Mouse (Mus musculus) layer of hippocampus, postnatal 25 days (tissue): ENCODE results near the gene Gna13. TPM values are rescaled to one million over a fixed set of nuclear protein-coding genes. Genes with fewer than 3 reads are reported as not detected.

Experiments used
- DNase-seq, 2 experiments: peaks; one replicate each; pipeline ENCODE4 v3.0.0; 2022; ENCODE audit warnings: mixed read lengths in 2 of 2, low spot score in 1 of 2; ENCODE audit errors: extremely low spot score in 1 of 2
- total RNA-seq, 2 experiments: library from RNA; stranded (reverse); gene quantifications; 2 replicates each; pipeline ENCODE4 v1.2.3; 2021

The Gna13 gene
- total RNA-seq, 2 experiments from 2014 or later = 50.7 to 52.8 TPM

DNA sequence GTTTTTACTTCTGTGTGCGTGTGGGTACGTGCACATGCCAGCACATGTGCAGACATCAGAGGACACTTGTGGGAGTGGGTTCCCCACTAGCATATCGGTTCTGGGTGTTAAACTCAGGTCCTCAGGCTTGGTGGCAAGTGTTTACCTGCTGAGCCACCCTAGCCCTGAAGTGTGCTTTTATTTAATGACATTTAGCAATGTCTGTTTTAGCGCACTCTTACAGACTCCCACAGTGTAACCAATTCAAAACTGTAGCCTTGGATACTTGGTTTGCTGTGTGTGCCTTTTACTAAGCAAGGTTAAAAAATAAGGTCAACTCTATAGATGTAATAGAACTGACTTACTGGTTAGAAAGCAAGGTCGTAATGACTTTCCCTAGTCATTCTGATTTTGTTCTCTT, 3.2 kb downstream of the Gna13 start:
- DNase-seq = no peak

- no peak for DNase-seq
Observed at GRCm38 (mm10) chr11:109366802-109367579, 4.4 kb downstream of the Gna13 start.

DNA sequence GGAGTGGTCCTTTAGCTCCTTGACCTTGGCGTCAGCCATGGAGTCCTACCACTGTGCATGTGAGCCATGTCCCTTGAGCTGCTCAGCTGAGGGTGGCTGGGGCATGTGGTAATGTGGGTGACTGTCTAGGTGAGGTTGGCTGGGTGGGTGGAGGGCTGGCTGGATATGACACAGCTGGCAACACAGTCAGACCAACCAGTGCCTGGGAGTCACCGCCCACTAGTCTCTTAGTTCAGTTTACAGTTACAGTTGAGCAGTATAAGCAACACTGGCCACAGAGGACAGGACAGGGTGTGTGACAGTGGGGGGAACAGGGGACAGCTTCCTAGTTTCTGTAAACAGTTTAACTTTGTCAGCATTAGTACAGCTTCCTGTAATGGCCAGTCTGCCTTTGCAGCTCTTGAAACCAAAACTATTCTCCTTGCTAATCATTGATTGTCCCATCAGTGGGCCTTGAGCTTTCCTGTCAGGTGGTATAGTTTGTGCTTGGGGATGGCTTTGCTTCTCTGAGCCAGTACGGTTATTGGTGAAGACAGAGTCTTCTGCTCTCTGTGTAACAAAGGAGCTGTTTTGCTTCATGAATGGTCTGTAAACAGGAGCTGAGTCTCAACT, 6.5 kb downstream of the Gna13 start:
- DNase-seq = no peak

- no peak for DNase-seq
Observed at GRCm38 (mm10) chr11:109375412-109375811, 12.8 kb downstream of the Gna13 start.

DNA sequence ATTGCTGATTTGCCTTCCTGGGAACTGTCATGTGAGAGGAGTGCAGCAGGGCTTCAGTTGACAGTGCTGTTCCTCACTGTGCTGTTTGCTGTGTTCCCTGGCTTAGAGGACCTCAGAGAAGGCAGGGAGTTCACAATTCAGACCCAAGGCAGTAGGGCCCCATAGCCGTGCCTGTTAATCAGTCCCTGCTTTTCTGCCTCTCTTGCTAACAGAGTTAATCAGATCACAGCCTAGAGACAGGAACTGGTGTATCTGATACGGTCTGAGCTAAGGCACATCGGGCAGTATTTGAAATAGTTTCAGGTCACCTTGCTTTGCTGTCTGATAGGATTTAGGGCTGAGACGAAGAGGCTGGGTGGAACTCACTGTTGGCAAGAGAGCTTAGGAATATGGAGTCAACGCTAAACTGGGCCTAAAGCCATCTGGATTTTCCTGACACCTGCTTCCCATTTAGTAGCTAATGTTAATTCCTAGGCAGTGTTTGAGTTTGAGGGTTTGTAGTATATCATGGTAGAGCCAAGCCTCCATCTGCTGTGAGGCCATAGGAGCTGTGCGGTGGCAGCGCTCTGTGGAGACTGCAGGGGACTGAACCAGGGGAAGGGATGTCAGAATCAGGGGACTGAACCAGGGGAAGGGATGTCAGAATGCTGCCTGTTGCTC, 14.0 kb downstream of the Gna13 start:
- no peak for DNase-seq

GRCm38 (mm10) chr11:109377477-109377876, 14.8 kb downstream of the Gna13 start:
- no peak for DNase-seq

DNA sequence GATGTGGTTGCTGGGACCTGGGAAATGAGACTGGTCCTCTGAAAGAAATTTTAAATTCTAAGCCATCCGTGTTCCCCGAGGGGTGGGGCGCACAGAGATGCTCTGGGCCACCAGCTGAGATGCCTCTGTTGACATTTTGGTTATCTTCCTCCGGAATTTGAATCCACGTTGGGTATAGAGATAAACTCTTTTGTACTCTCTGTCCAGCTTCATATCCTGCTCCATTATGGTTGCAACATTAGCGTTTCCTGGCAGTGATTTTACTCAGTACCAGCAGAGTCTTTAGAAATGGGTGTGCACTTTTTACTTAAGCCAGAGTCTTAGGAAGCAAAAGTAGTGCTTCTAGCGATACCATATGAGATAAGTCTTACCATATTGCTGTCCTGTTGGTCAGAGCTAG, 15.4 kb downstream of the Gna13 start:
- DNase-seq = no peak

DNA sequence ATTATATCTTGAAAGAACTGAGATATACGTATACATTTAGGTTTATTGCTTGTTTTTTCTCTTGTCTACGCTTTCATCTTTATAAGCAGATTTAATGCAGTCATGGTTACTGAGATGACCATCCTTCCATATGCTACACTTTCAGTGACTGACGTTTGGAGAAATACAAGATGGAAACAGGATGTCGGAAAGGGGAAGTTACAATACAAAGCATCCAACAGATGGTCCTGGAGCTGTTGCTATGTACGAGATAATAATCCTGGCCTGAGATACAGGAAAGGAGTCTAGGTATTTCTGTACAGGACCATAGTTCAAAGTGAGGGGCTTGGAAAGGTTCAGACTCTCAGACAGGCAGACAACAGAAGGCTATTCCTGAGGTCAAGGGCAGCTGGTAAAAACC, 18.0 kb downstream of the Gna13 start:
- DNase-seq = no peak

DNA sequence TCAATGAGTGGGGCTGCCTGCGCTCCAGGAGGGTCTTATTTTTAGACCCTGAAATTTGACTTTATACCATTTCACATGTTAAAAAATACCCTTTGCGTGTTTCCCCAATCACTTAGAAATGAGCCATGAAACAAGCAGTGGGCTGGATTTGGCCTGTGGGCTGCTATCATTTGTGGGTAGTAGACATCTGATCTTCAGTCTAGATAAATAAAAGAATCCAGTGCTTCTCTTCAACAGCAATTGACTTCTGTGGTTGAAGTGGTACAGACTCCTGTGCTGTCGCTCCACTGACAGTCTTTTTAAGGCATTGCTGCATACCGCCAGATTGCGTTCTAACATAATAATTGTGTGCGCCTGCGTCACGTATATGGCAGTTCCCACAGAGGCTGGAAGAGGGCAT, 22.7 kb downstream of the Gna13 start:
- no peak for DNase-seq

GRCm38 (mm10) chr11:109389046-109389445, 26.4 kb downstream of the Gna13 start:
- DNase-seq = no peak

GRCm38 (mm10) chr11:109391200-109391599, 28.6 kb downstream of the Gna13 start:
- no peak for DNase-seq

GRCm38 (mm10) chr11:109391760-109392159, 29.1 kb downstream of the Gna13 start:
- DNase-seq = no peak

- DNase-seq = no peak
Observed at GRCm38 (mm10) chr11:109392601-109393000, 30.0 kb downstream of the Gna13 start.

DNA sequence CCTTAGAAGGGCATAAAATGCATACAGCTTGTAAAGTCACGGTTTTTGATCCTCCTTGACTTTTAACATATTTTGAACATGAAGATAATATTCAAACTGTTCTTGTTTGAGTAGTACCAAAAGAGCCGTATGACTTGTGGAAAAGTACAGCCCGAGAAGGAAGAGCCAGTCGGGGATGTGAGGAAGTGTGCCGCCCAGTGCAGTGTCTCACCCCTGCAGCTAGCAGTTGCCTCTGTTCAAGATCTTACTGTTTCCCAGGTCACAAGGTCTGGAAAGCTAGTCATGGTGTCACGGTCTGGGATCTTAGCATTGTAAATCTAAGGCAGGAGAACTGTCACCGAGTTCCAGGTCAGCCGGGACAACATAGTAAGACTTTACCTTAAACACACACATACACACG, 32.1 kb downstream of the Gna13 start:
- DNase-seq = no peak

GRCm38 (mm10) chr11:109395291-109395690, 32.7 kb downstream of the Gna13 start:
- DNase-seq = no peak

DNA sequence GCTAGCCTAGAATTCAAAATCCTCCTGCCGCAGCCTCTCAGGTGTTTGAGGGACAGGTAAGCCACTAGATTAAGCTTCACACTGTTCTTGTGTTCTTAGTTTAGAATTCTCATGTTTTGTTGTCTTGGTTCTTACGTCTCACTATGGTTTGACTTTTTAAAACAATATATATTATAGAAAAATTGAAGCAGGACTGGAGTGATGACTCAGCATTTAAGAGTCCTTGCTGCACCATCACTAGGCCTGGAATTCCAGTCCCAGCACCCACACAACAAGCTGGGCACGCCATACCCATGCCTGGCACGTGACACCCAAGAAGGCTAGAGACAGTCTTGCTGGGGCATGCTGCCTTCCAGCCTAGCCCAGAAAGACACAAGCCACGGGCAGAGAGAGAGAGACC, 43.8 kb downstream of the Gna13 start:
- DNase-seq = no peak

GRCm38 (mm10) chr11:109410197-109410980, 47.8 kb downstream of the Gna13 start:
- DNase-seq = no peak

DNA sequence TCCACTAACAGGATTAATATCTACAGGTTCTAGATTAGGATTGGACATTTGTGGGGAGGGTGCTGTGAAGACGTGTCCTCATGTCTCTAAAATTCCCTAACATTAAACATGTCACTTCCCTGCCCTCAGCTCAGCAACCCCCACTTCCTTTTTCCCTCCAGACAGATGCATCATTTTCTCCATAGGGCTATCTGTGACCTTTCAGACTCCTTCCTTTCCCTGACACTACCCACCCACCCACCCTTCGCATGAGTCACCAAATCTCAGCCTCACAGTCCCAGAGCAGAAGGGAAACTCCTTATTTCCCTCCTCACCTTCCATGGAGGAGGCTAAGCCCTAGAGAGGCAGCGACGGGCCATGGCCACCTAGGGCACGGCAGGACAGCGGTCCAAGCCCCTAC, 51.0 kb downstream of the Gna13 start, which contains the start of gene 9930022D16Rik:
Gene 9930022D16Rik, plus strand, starts transcription at position 301 of the 400 bp plus-strand sequence.
- DNase-seq = no peak

DNA sequence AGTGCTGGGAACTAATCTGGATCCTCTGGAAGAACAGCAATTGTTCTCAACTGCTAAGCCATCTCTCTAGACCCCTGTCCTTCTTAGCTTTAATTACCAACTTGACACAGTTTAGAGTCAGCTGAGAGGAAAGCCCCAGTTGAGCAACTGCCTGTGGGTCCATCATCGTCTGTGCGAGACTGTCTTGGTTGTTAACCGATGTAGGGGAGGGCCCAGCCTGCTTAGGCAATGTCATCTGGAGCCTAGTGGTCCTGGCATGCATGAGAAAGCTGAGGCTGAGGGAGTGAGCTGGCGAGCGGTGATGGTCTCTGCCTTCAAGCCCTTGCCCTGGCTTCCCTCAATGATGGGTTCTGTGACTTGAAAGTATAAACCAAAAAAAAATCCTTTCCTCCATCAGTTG, 52.2 kb downstream of the Gna13 start:
- DNase-seq = no peak

- DNase-seq = no peak
Observed at GRCm38 (mm10) chr11:109416709-109417420, 54.2 kb downstream of the Gna13 start.
